Mouse (Mus musculus) embryonic facial prominence, embryonic 11.5 days (tissue): ENCODE measurements around the gene Khdrbs1. TPM values are rescaled to one million over a fixed set of nuclear protein-coding genes. Genes with fewer than 3 reads are reported as not detected.
"Not testable (repeated sequence)": the region's sequence is repeated elsewhere in the genome, so short reads cannot be mapped to it uniquely, and the experiment has no call there.

ENCODE experiments used
- ATAC-seq: fragments of 200-750 bp; cut with Nextera tagmentation; replicated peaks from 2 replicates; pipeline ENCODE4 v1.8.0; 2017; ENCODE audit warnings: low read depth; ENCODE audit not compliant: insufficient number of reproducible peaks, low FRiP score, low TSS enrichment
- DNase-seq: peaks from one replicate; pipeline ENCODE4 v3.0.0-alpha.2; 2015; ENCODE audit warnings: low spot score
- H3K27ac ChIP-seq: fragments of 300-500 bp; sonication (generic); replicated peaks from 2 replicates; pipeline ENCODE4 v1.5.1; 2014; ENCODE audit warnings: mild to moderate bottlenecking, low read depth, low read length, control low read depth
- H3K27me3 ChIP-seq: fragments of 300-500 bp; sonication (generic); 2 replicates; pipeline ENCODE4 v1.6.1; 2014; ENCODE audit warnings: mild to moderate bottlenecking, low read length, moderate library complexity, mixed read lengths; ENCODE audit not compliant: control insufficient read depth, insufficient read depth
- H3K36me3 ChIP-seq: fragments of 300-500 bp; sonication (generic); replicated peaks from 2 replicates; pipeline ENCODE4 v1.6.1; 2014; ENCODE audit warnings: low read depth, mild to moderate bottlenecking, low read length, moderate library complexity, mixed read lengths; ENCODE audit not compliant: control insufficient read depth, insufficient read depth
- H3K4me1 ChIP-seq: fragments of 300-500 bp; sonication (generic); 2 replicates; pipeline ENCODE4 v1.6.1; 2014; ENCODE audit warnings: low read length, mixed read lengths; ENCODE audit not compliant: control insufficient read depth, insufficient read depth
- H3K4me2 ChIP-seq: fragments of 300-500 bp; sonication (generic); 2 replicates; pipeline ENCODE4 v1.6.1; 2014; ENCODE audit warnings: low read depth, mild to moderate bottlenecking, control low read depth, low read length, moderate library complexity
- H3K4me3 ChIP-seq: fragments of 300-500 bp; sonication (generic); 2 replicates; pipeline ENCODE4 v1.5.1; 2014; ENCODE audit warnings: low read depth, low read length, control low read depth
- H3K9ac ChIP-seq: fragments of 300-500 bp; sonication (generic); replicated peaks from 2 replicates; pipeline ENCODE4 v1.6.1; 2014; ENCODE audit warnings: mild to moderate bottlenecking, control low read depth, low read length
- H3K9me3 ChIP-seq: fragments of 300-500 bp; sonication (generic); replicated peaks from 2 replicates; pipeline ENCODE4 v1.6.1; 2016; ENCODE audit warnings: mild to moderate bottlenecking, low read length, inconsistent platforms, mixed read lengths; ENCODE audit not compliant: control insufficient read depth
- WGBS: fragments of 180-500 bp; shearing (Covaris S2); extraction: QIAGEN DNeasy Blood & Tissue Kit; methylation state at CpG from one replicate; pipeline ENCODE4 v1.1.7; 2014; 5-methylcytosine and 5-hydroxymethylcytosine counted together
- polyA plus RNA-seq: library from polyadenylated mRNA; unstranded; fragments of >200 nt; fragmentation: Nextera tagmentation; extraction: Ambion mirVana; gene quantifications from 2 replicates; pipeline ENCODE4 v1.2.1, GENCODE M21; 2014

The Khdrbs1 gene
- polyA plus RNA-seq, 1 experiment from 2014 or later: 193 TPM

- Histone ChIP-seq H3K9me3 (no peaks in the 10 kb centered on the region), H3K27ac (no peak overlapping the region), H3K4me2 (no peak overlapping the region), H3K4me3 (no peak overlapping the region), H3K9ac (no peak overlapping the region), H3K4me1 (peaks cover 3% of the 10 kb centered on the region), H3K36me3 (no peaks in the 10 kb centered on the region), H3K27me3 (no peaks in the 10 kb centered on the region)
- 21% methylated on average over 4 of the region's 4 CpGs for WGBS
- no peak for DNase-seq
- ATAC-seq: peak; percentile 55; the same call in 1 of the 2 replicates
Observed at GRCm38 (mm10) chr4:129781881-129782675, 40.0 kb upstream of the Khdrbs1 start.

GRCm38 (mm10) chr4:129771672-129772521, 29.8 kb upstream of the Khdrbs1 start:
- peak; percentile 79 for ATAC-seq
- H3K9ac ChIP-seq: peak overlapping the region; percentile 5; the same call in 1 of the 2 replicates
- H3K9me3 ChIP-seq: no peaks in the 10 kb centered on the region
- H3K27ac ChIP-seq: peak overlapping the region; percentile 68; the same call in 1 of the 2 replicates
- no peaks in the 10 kb centered on the region; the same call in 1 of the 2 replicates for H3K27me3 ChIP-seq
- H3K36me3 ChIP-seq: no peaks in the 10 kb centered on the region
- H3K4me1 ChIP-seq: no peaks in the 10 kb centered on the region; the same call in none of the 2 replicates
- H3K4me2 ChIP-seq: peak overlapping the region; percentile 48
- H3K4me3 ChIP-seq: 0 out of 2 replicates have a peak overlapping the region, but pooled peaks have one; percentile 1
- 1% methylated on average over 21 of the region's 21 CpGs for WGBS
- peak; percentile 85 for DNase-seq

GRCm38 (mm10) chr4:129771314-129771671, 29.2 kb upstream of the Khdrbs1 start:
- 9% methylated on average over 7 of the region's 7 CpGs for WGBS
- Histone ChIP-seq H3K36me3 (no peaks in the 10 kb centered on the region), H3K4me3 (0 out of 2 replicates have a peak overlapping the region, but pooled peaks have one; percentile 1), H3K9ac (peak overlapping the region; percentile 5; the same call in 1 of the 2 replicates), H3K27me3 (no peaks in the 10 kb centered on the region; the same call in 1 of the 2 replicates), H3K27ac (0 out of 2 replicates have a peak overlapping the region, but pooled peaks have one; percentile 68), H3K4me2 (peak overlapping the region; percentile 48), H3K9me3 (no peaks in the 10 kb centered on the region), H3K4me1 (no peaks in the 10 kb centered on the region; the same call in none of the 2 replicates)
- DNase-seq (no peak), ATAC-seq (peak; percentile 60)

DNA sequence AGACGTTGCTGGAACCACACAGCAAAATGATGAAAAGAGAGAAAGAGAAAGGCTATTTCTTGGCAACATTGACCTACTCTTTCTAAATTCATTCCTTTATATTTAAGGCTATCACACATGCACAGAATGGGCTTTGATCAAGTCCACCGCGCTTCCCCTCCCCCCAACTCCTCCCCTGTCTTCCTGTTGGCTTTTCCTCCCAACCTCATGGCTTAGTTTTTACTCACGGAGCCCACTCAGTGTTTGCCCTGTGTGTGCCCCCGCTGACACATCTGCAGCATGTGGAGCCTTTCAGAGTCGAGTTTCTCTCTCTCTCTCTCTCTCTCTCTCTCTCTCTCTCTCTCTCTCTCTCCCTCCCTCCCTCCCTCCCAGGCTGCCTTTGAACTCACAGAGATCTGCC, 28.5 kb upstream of the Khdrbs1 start:
- no peaks in the 10 kb centered on the region for H3K36me3 ChIP-seq
- H3K4me3 ChIP-seq: no peak overlapping the region
- H3K9me3 ChIP-seq: no peaks in the 10 kb centered on the region
- ATAC-seq (no peak), DNase-seq (no peak)
- H3K4me1 ChIP-seq: no peaks in the 10 kb centered on the region; the same call in none of the 2 replicates
- no peaks in the 10 kb centered on the region; the same call in 1 of the 2 replicates for H3K27me3 ChIP-seq
- H3K27ac ChIP-seq: no peak overlapping the region
- 61% methylated on average over 6 of the region's 6 CpGs for WGBS
- no peak overlapping the region for H3K4me2 ChIP-seq
- H3K9ac ChIP-seq: no peak overlapping the region

DNA sequence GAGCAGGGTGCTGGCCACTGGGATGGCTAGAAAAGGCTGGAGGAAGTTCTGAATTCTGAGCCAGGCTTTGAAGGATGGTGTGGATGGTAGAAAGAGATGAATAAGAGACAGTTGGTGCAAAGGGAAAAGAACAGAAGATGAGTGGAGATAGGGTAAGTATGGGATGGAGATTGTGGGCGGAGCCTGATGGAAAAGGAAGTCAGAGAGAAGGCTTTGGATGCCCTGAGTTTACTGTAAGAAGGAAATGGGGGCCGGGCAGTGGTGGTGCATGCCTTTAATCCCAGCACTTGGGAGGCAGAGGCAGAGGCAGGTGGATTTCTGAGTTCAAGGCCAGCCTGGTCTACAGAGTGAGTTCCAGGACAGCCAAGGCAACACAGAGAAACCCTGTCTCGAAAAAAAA, 26.6 kb upstream of the Khdrbs1 start:
- not testable (repeated sequence) for ATAC-seq, H3K4me2 ChIP-seq, H3K9ac ChIP-seq, DNase-seq, H3K27ac ChIP-seq, H3K4me3 ChIP-seq, H3K27me3 ChIP-seq, H3K4me1 ChIP-seq, H3K9me3 ChIP-seq, H3K36me3 ChIP-seq
- WGBS: 77% methylated on average over 3 of the region's 3 CpGs

DNA sequence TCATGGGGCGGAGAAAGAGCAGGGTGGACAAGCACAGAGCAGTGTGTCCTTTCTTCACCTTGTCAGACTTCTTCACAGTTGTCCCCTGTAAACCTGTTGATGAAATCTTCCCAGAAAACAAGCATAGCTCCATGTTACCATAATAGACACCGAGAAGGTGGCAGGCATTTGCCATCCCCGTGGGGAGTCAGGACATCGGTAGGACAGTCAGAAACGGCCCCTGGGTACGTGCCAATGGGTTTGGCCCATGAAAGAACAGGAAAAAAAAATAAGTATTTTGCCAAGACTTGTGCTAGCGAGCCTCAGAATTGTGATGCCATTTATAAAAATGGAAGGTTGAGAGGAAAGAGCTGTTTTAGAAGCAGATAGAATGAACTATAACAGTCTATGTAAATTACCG, 25.7 kb upstream of the Khdrbs1 start:
- ATAC-seq: no peak
- H3K27me3 ChIP-seq: no peaks in the 10 kb centered on the region; the same call in 1 of the 2 replicates
- H3K36me3 ChIP-seq: no peaks in the 10 kb centered on the region
- H3K9me3 ChIP-seq: no peaks in the 10 kb centered on the region
- WGBS: 91% methylated on average over 8 of the region's 8 CpGs
- H3K27ac ChIP-seq: no peak overlapping the region
- H3K4me1 ChIP-seq: no peaks in the 10 kb centered on the region; the same call in none of the 2 replicates
- H3K4me3 ChIP-seq: no peak overlapping the region
- no peak for DNase-seq
- no peak overlapping the region for H3K9ac ChIP-seq
- no peak overlapping the region for H3K4me2 ChIP-seq

GRCm38 (mm10) chr4:129765351-129765750, 23.2 kb upstream of the Khdrbs1 start:
- WGBS: 86% methylated on average over 3 of the region's 3 CpGs
- ATAC-seq (no peak), DNase-seq (no peak)
- Histone ChIP-seq H3K27ac (no peak overlapping the region), H3K4me1 (no peaks in the 10 kb centered on the region), H3K9me3 (no peaks in the 10 kb centered on the region), H3K4me2 (no peak overlapping the region), H3K36me3 (no peaks in the 10 kb centered on the region), H3K27me3 (no peaks in the 10 kb centered on the region), H3K4me3 (no peak overlapping the region), H3K9ac (no peak overlapping the region)
